Mouse (Mus musculus) fibroblast of lung, adult 2 months (primary cell): ENCODE measurements around the gene Dcpp1.

ENCODE experiments used
- DNase-seq: peaks from one replicate; pipeline ENCODE4 v3.0.0-alpha.2; 2011; ENCODE audit warnings: low read depth

Gene Dcpp1

GRCm38 (mm10) chr17:23931157-23931556 is 50.5 kb downstream of the Dcpp1 start:
- DNase-seq: no peak
